Mouse (Mus musculus) liver, embryonic 14.5 days (tissue): ENCODE measurements at regions not wholly inside any gene's neighbourhood (a gene's known extent, or its start where the extent isn't known, plus 50 kb on each side); places are given as distances from the start of the nearest gene placed in this dataset.

Experiments
- CTCF ChIP-seq: IDR thresholded peaks from 2 replicates; pipeline ENCODE4 v1.5.1; 2016; ENCODE audit warnings: antibody characterized with exemption, low read depth, control low read depth
- EP300 ChIP-seq: IDR thresholded peaks from 2 replicates; pipeline ENCODE4 v1.6.1; 2016; ENCODE audit warnings: antibody characterized with exemption, low read depth

GRCm38 (mm10) chr2:45252321-45252720 is 135.1 kb upstream of the Zeb2 start:
- TF ChIP-seq CTCF (no peak), EP300 (no peak)
